In genomic region chr8:116621158-116621961, GRCm38 (mm10) we compare ENCODE assay signal across 12 mouse cellular contexts.
DNase-seq lines count a peak whose midpoint lies in the region; ATAC-seq and TF ChIP-seq lines count a peak whose summit lies in the region.
"Had no signal": no experiment of that assay in that cellular context is flagged by ENCODE, and none has a peak within 500 bp of the region (broad histone marks: within the 10 kb centered on the region; RNA-seq: fewer than 3 reads in every experiment).

No protein-coding gene starts in this region.

- H3K27me3 ChIP-seq in embryonic facial prominence, embryonic 14.5 days (replicated peaks; ENCODE audit: control insufficient read depth, insufficient read depth, low read length): no peaks in the 10 kb centered on the region
- H3K27me3 ChIP-seq in embryonic facial prominence, embryonic 10.5 days (replicated peaks; ENCODE audit: low read depth, poor library complexity, severe bottlenecking): no peaks in the 10 kb centered on the region
- no peaks in the 10 kb centered on the region for H3K27me3 ChIP-seq in E14TG2a.4 (ENCODE audit: insufficient read depth, low read length)
- no peaks in the 10 kb centered on the region for H3K27me3 ChIP-seq in hindbrain, embryonic 13.5 days
- H3K27me3 ChIP-seq: intestine, embryonic 15.5 days; liver, embryonic 12.5 days had no signal

- WGBS in embryonic facial prominence, embryonic 14.5 days: 54% methylated on average over 20 of the region's 21 CpGs
- 70% methylated on average over 21 of the region's 21 CpGs for WGBS in embryonic facial prominence, embryonic 10.5 days
- 59% methylated on average over 21 of the region's 21 CpGs for WGBS in hindbrain, embryonic 13.5 days

- no peaks in the 10 kb centered on the region for H3K9me3 ChIP-seq in embryonic facial prominence, embryonic 14.5 days (ENCODE audit: control insufficient read depth, low read length)
- H3K9me3 ChIP-seq in embryonic facial prominence, embryonic 10.5 days: no peaks in the 10 kb centered on the region
- no peaks in the 10 kb centered on the region for H3K9me3 ChIP-seq in E14TG2a.4 (ENCODE audit: low read length)
- no peaks in the 10 kb centered on the region for H3K9me3 ChIP-seq in hindbrain, embryonic 13.5 days
- H3K9me3 ChIP-seq: intestine, embryonic 15.5 days; liver, embryonic 12.5 days had no signal

- H3K4me1 ChIP-seq in embryonic facial prominence, embryonic 14.5 days (ENCODE audit: control insufficient read depth, insufficient read depth, low read length): peaks cover 9% of the 10 kb centered on the region; the same call in 1 of the 2 replicates
- H3K4me1 ChIP-seq in embryonic facial prominence, embryonic 10.5 days: peaks cover 16% of the 10 kb centered on the region
- H3K4me1 ChIP-seq in E14TG2a.4 (replicated peaks; ENCODE audit: low read depth, low read length): peaks cover 83% of the 10 kb centered on the region
- peaks cover 28% of the 10 kb centered on the region for H3K4me1 ChIP-seq in hindbrain, embryonic 13.5 days (replicated peaks)

- no peak for TF ChIP-seq CTCF in E14TG2a.4 (conservative IDR thresholded peaks at IDR 0.05; ENCODE audit: low read length)

- H3K4me3 ChIP-seq in embryonic facial prominence, embryonic 14.5 days (ENCODE audit: low read depth, low read length): no peak overlapping the region
- H3K4me3 ChIP-seq in embryonic facial prominence, embryonic 10.5 days: no peak overlapping the region
- peak overlapping the region; percentile 20 for H3K4me3 ChIP-seq in E14TG2a.4 (replicated peaks; ENCODE audit: low read length)
- no peak overlapping the region for H3K4me3 ChIP-seq in hindbrain, embryonic 13.5 days
- H3K4me3 ChIP-seq: intestine, embryonic 15.5 days; liver, embryonic 12.5 days had no signal

- peak; percentile 61 for ATAC-seq in embryonic facial prominence, embryonic 14.5 days (ENCODE audit: low read depth)
- ATAC-seq in hindbrain, embryonic 13.5 days (ENCODE audit: low FRiP score): peak; percentile 53; the same call in 1 of the 2 replicates
- ATAC-seq: intestine, embryonic 15.5 days had no signal

- intact Hi-C loops in left cerebral cortex, postnatal 4 days (cut with DNase I): no loop called here

- H3K27ac ChIP-seq in embryonic facial prominence, embryonic 14.5 days (replicated peaks; ENCODE audit: low read depth, low read length): no peak overlapping the region
- H3K27ac ChIP-seq in embryonic facial prominence, embryonic 10.5 days (replicated peaks): no peak overlapping the region
- peak overlapping the region; percentile 69 for H3K27ac ChIP-seq in hindbrain, embryonic 13.5 days
- H3K27ac ChIP-seq: intestine, embryonic 15.5 days; liver, embryonic 12.5 days had no signal

- H3K36me3 ChIP-seq in embryonic facial prominence, embryonic 14.5 days (ENCODE audit: control insufficient read depth, insufficient read depth, low read length): no peaks in the 10 kb centered on the region
- H3K36me3 ChIP-seq in embryonic facial prominence, embryonic 10.5 days (replicated peaks): no peaks in the 10 kb centered on the region; the same call in 1 of the 2 replicates
- peaks cover 84% of the 10 kb centered on the region for H3K36me3 ChIP-seq in E14TG2a.4 (ENCODE audit: insufficient read depth, low read length)
- H3K36me3 ChIP-seq in hindbrain, embryonic 13.5 days: peaks cover 11% of the 10 kb centered on the region
- H3K36me3 ChIP-seq: intestine, embryonic 15.5 days; liver, embryonic 12.5 days had no signal

- H3K9ac ChIP-seq in embryonic facial prominence, embryonic 14.5 days (ENCODE audit: low read depth, low read length): no peak overlapping the region
- H3K9ac ChIP-seq in hindbrain, embryonic 13.5 days: no peak overlapping the region
- H3K9ac ChIP-seq: intestine, embryonic 15.5 days; liver, embryonic 12.5 days had no signal

- peak; percentile 65 for DNase-seq in embryonic facial prominence, embryonic 14.5 days (ENCODE audit: low spot score)
- DNase-seq in embryonic facial prominence, embryonic 10.5 days (ENCODE audit: low spot score): no peak
- DNase-seq in left cerebral cortex, postnatal 4 days: peak; percentile 15
- no peak for DNase-seq in urinary bladder, adult 2 months (ENCODE audit: low spot score)
- DNase-seq in yolk sac, embryonic 10.5 days (ENCODE audit: low spot score): no peak
- no peak for DNase-seq in adrenal gland, postnatal 25 days
- DNase-seq: cerebellum, adult 11 months; gastrocnemius, postnatal 14 days had no signal

- H3K4me2 ChIP-seq in embryonic facial prominence, embryonic 14.5 days (ENCODE audit: low read depth, low read length): no peak overlapping the region
- H3K4me2 ChIP-seq in hindbrain, embryonic 13.5 days: no peak overlapping the region
- H3K4me2 ChIP-seq: intestine, embryonic 15.5 days; liver, embryonic 12.5 days had no signal

Comparison
In these comparisons a context has a peak if more than half of its experiments do, and no peak if none do; other contexts are left out.
1. DNase-seq: peak in embryonic facial prominence, embryonic 14.5 days (single experiment) and left cerebral cortex, postnatal 4 days (single experiment); none in embryonic facial prominence, embryonic 10.5 days (single experiment), urinary bladder, adult 2 months (single experiment), yolk sac, embryonic 10.5 days (single experiment) and adrenal gland, postnatal 25 days (single experiment).